Mouse (Mus musculus): ENCODE data around the gene Dyx1c1.

Dyx1c1 gene

GRCm38 (mm10) chr9:72972984-72973383 is 14.4 kb downstream of the Dyx1c1 start:
- no peak for DNase-seq (ENCODE audit: low read depth, low spot score)

- DNase-seq (ENCODE audit: low read depth, low spot score), result no peak
Measured at GRCm38 (mm10) chr9:72974734-72975133, 16.1 kb downstream of the Dyx1c1 start.

- DNase-seq (ENCODE audit: low read depth, low spot score), result peak; percentile 44
Measured at GRCm38 (mm10) chr9:72975242-72975641, 16.7 kb downstream of the Dyx1c1 start.

GRCm38 (mm10) chr9:72983066-72983465 is 24.5 kb downstream of the Dyx1c1 start:
- DNase-seq (ENCODE audit: low read depth, low spot score), result peak; percentile 23

GRCm38 (mm10) chr9:72985250-72986220 is 26.9 kb downstream of the Dyx1c1 start, which contains the start of the genes Ccpg1os and Ccpg1:
Gene Ccpg1os, minus strand, starts transcription at chr9:72985382.
Gene Ccpg1, plus strand, starts transcription at chr9:72985429.
- DNase-seq (ENCODE audit: low read depth, low spot score), result peak; percentile 97

GRCm38 (mm10) chr9:72987703-72988102 is 29.1 kb downstream of the Dyx1c1 start:
- no peak for DNase-seq (ENCODE audit: low read depth, low spot score)

GRCm38 (mm10) chr9:72988706-72989105 is 30.1 kb downstream of the Dyx1c1 start:
- DNase-seq (ENCODE audit: low read depth, low spot score), result no peak

- no peak for DNase-seq (ENCODE audit: low read depth, low spot score)
Measured at GRCm38 (mm10) chr9:72991420-72991819, 32.8 kb downstream of the Dyx1c1 start.

GRCm38 (mm10) chr9:72992576-72992975 is 34.0 kb downstream of the Dyx1c1 start:
- DNase-seq (ENCODE audit: low read depth, low spot score), result no peak

GRCm38 (mm10) chr9:72996167-72996566 is 37.6 kb downstream of the Dyx1c1 start:
- no peak for DNase-seq (ENCODE audit: low read depth, low spot score)

- DNase-seq (ENCODE audit: low read depth, low spot score), result no peak
Measured at GRCm38 (mm10) chr9:72996806-72997205, 38.2 kb downstream of the Dyx1c1 start.

- no peak for DNase-seq (ENCODE audit: low read depth, low spot score)
Measured at GRCm38 (mm10) chr9:73000487-73000886, 41.9 kb downstream of the Dyx1c1 start.

- no peak for DNase-seq (ENCODE audit: low read depth, low spot score)
Measured at GRCm38 (mm10) chr9:73001314-73002011, 42.9 kb downstream of the Dyx1c1 start.

- DNase-seq (ENCODE audit: low read depth, low spot score), result no peak
Measured at GRCm38 (mm10) chr9:73002177-73002576, 43.6 kb downstream of the Dyx1c1 start.

- no peak for DNase-seq (ENCODE audit: low read depth, low spot score)
Measured at GRCm38 (mm10) chr9:73004076-73004475, 45.5 kb downstream of the Dyx1c1 start.

GRCm38 (mm10) chr9:73005106-73005505 is 46.5 kb downstream of the Dyx1c1 start:
- DNase-seq (ENCODE audit: low read depth, low spot score), result no peak

GRCm38 (mm10) chr9:73006175-73006574 is 47.6 kb downstream of the Dyx1c1 start:
- DNase-seq (ENCODE audit: low read depth, low spot score), result no peak

- DNase-seq (ENCODE audit: low read depth, low spot score), result no peak
Measured at GRCm38 (mm10) chr9:73008384-73008783, 49.8 kb downstream of the Dyx1c1 start.

- peak; percentile 12 for DNase-seq (ENCODE audit: low read depth, low spot score)
Measured at GRCm38 (mm10) chr9:73012629-73013028, 54.0 kb downstream of the Dyx1c1 start.

- no peak for DNase-seq (ENCODE audit: low read depth, low spot score)
Measured at GRCm38 (mm10) chr9:73014724-73015123, 56.1 kb downstream of the Dyx1c1 start.

- DNase-seq (ENCODE audit: low read depth, low spot score), result no peak
Measured at GRCm38 (mm10) chr9:73019841-73020240, 61.3 kb downstream of the Dyx1c1 start.

- DNase-seq (ENCODE audit: low read depth, low spot score), result no peak
Measured at GRCm38 (mm10) chr9:73020566-73021097, 62.0 kb downstream of the Dyx1c1 start.

All from 3T3-L1 (cell line).